Mouse (Mus musculus): ENCODE results near the gene Itch. TPM values are rescaled to one million over a fixed set of nuclear protein-coding genes. Genes with fewer than 3 reads are reported as not detected.
"Not testable (repeated sequence)": the region's sequence is repeated elsewhere in the genome, so short reads cannot be mapped to it uniquely, and the experiment has no call there.

Gene Itch
- total RNA-seq (2022) = 10 to 100 TPM; 49.5 to 73.0 (median 63.1) TPM

DNA sequence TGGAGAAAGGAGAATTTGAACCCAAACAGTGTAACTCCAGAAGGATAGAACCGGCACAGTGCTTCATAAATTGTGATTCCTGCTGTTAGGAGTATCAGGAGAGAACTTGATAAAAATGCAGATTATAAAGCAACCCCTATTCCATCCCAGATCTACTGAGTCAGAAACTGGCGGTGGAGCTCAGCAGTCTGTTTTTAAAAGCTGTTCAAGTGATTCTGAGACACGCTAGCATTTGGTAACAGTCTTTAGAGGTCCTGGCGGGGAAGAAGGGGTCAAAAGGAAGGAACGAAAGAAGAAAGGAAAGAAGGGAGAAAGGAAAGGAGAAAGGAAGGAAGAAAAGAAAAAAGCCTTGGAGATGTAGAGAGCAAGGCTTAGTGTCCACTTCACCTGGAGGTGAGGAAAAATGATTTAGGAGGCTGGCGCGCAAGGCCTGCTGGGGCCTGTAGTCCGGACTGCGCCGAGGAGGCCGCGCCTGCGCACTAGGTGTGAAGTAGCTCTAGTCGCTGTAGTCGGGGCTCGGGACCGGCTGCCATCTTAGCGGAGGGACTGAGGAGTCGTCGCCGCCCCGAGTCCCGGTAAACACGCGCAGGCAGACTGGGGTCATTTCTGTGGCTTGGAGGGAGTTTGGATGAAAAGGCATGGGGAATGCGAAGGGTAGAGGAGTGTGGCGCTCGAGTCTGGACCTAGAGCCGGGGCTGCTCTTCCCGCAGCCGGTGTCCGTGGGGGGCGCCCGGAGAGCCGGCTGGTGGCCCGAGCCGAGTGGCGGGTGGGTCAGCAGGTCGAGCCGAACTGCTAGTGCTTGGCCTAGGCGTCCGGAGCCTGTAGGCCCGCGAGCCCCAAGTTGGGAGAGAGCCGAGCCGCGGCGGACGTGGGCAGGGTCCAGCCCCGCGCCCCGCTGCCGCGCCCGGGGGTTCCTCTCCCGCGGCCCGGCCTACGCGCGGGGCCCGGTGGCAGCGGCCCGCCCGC lies at the start of gene Itch:
Gene Itch, plus strand, starts transcription at position 499 of the 966 bp plus-strand sequence.
- peak; percentile 89 to 91 for DNase-seq (ENCODE audit: low spot score in 2 of 2)

DNA sequence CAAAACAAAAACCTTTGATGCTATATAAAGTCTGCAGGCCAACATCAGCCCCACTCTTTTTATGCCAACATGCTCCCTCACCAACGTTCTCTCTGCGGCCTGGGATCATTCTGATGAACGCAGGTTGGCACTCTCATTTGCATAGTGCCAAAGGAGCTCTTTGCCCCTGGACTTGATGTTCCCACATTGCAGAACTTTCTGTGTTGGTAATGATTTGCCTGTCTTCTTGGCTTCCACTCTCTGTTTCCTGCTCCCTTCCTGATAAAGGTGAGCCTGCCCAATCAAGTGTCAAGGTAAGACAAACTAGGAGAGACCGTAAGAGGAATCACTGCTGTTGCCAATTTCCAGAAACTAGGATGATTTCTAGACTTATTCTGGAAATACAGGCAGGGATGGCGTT lies 48.8 kb upstream of the Itch start:
- no peak for DNase-seq (ENCODE audit: low spot score in 2 of 2)

DNA sequence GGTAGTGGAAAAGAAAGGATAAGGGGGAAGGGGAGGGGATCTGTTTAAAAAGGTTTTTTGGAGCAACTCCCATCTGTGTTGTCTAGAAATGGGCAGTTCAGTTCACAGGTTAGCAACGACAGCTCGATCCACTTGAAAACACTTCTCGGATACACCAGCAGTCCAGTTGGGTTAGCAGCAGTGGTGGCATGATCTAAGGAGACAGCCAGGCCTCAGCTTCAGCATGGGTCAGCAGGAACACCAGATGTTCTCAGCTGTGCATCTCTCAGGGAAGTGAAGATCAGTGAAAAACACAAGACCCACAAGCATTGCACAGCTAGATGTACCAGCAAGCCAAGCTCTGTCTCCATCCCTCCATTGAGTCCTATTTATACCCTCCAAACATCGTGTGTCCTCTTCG lies 47.0 kb upstream of the Itch start:
- no peak for DNase-seq (ENCODE audit: low spot score in 2 of 2)

DNA sequence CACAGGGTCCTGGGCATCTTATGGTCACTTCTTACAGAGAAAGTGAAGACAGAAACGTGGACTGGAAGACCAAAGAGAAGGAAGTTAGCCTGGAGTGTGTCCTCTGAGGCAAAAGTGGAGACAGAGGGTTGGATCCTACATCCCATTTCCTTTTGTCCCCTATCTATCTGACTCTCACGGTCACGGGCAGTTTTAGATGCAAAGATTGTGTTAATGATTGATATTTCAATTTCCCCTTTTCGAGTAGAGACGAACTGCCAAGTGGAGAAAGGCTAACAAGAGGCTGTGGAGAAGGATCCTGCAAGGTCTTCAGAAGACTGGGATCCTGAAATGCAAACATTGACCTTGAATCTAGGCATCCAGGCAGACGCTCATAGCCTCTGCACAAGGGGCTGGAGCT lies 45.0 kb upstream of the Itch start:
- DNase-seq (ENCODE audit: low spot score in 2 of 2) = no peak

DNA sequence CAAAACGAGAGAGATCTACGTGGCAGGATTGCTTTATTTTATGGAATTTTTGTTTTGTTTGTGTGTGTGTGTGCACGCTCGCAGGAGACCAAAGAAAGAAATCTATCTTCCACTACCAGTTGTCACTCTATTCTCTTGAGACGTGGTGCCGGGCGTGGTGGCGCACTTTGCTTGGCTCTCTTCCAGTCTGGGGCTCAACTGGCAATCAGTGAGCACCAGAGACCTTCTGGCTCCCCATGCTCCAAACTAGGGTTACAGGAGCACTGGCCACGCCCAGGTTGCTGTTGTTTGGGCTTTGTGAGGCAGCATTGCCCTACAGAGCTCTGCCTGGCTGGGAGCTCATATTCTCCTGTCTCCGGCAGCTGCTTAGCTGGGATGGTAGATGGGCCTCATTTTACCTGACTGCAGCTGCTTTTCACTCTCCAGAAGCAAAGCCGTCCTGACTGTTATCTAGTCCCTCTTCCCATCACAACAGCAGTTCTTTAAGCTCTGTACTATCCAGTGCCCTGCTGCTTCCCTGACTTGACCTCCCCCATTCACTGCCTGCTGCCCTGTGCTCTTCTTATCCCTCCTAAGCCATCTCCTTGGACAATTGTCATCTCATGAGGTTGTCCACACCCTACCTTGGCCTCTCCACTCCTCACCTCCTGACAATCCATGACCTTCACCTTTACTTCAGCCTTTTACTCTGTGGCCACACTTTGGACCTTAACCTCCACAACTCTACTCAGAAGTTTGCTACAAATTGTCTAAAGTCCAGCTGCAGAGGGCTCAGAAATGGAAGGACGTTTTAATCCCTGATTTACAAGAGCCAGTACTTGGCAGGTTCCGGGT lies 42.2 kb upstream of the Itch start:
- DNase-seq (ENCODE audit: low spot score in 2 of 2) = no peak

DNA sequence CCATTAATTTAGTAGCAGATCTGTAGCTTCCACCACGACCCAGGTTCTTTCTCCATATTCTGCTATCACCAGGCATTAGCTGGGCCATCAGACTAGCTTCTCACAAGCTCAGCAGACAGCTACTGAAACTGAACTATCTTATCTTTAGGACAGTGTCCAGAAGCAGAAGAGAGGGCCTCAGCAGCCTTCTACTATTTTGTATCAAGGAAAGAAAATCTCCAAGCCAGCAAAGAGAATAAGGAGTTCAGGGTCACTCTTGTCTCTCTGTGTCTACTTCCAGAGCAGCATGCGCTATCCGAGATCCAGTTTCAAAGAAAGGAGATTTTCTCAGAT lies 41.6 kb upstream of the Itch start:
- no peak for DNase-seq (ENCODE audit: low spot score in 2 of 2)

DNA sequence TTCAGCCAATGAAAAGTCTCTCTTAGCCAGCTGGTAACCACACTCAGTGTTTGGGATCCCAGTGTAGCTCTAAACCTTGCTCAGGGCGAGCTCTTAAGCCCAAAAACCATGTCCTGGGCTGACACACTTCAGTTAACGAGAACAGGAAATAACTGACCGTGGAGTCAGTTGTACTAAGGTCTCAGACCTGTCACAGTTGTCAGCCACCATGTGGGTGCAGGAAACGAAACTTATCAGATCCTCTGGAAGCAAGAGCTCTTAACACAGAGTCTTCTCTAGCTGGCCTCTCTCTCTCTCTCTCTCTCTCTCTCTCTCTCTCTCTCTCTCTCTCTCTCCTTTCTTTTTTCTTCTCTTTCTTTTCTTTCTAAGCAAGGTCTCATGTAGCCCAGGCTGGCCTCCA lies 39.9 kb upstream of the Itch start:
- no peak for DNase-seq (ENCODE audit: low spot score in 2 of 2)

DNA sequence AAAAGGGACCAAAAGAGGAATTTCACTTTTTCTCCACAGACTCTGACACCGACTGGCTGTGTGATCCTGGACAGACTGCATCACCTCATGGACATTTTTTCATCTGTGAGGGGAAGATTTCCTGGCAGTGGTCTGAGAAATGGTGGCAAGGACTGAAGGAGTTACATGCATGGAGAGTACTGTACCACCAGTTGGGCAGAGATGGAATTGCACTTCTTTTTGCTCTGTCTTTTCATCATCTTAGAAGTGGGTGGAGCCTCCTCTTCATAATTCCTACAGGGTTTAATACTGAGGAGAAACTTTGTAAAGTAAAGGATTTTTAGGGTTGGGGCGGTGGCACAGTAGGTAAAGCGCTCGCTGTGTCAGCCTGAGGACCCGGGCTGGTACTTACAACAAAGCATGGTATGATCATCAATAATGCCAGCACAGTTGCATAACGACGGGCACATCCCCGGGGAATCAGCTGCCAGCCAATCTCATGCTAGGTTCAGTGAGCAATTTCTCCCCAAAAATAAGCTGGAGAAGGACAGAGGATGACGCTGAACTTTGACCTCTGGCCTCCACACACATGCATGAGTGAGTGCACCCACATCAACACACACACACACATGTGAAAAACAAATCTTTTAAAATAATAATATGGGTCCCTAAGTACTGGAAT lies 34.5 kb upstream of the Itch start:
- DNase-seq (ENCODE audit: low spot score in 2 of 2) = peak in 1 of 2 experiments; percentile 15

DNA sequence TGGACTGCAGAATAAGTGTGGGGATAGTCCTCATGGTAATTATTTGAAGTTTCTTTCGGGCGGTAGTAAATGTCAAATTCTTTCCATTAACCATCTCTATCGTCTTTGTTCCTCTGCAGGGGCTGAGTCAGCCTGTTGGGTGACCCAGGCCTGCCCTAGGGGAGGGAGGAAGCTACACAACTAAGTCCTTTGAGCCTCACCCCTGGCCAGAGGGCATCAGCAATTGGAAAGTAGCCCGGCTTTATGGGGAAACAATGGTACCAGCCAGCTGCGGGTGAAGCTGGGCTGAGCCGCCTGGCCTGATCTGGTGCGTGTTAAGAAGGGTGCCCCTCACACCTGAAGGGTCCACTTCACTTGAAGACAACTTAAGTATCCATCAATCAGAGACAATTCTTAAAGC lies 33.9 kb upstream of the Itch start:
- DNase-seq (ENCODE audit: low spot score in 2 of 2) = peak; percentile 38 to 64

DNA sequence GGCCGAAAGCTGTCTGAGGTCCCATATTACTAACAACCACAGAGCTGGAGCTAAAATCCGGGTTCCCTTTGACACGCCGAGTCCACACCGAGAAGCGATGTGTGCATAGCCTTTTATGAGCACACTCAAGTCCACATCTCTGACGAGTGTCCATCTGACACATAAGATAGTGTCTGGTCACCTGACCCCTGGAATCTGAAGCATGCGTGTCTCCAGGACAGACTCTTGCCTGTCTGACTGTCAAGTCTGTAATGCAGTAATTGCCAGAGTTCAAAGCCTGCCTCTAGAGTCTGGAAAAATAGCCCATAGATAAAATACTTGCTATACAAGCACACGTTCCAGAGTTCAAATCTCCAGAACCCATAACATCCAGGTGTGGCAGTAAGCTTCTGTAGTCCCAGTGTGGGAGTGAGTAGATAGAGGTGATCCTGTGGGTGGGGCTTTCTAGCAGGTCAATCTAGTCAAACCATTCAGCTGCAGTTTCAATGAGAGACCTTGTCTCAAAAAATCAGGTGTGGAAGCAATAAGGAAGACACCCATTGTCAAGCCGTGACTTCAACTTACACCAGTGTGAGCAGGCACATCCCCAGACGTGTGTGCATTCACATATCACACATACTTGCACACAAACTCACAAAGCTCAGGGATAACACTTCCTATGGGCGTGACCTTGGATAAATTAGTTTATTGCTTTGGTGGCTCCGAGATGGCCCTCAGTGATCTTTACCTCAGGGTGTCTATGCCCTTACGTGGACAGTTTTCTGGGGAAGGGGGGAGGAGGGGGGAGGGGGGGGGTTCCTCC lies 33.1 kb upstream of the Itch start:
- DNase-seq (ENCODE audit: low spot score in 2 of 2) = no peak

DNA sequence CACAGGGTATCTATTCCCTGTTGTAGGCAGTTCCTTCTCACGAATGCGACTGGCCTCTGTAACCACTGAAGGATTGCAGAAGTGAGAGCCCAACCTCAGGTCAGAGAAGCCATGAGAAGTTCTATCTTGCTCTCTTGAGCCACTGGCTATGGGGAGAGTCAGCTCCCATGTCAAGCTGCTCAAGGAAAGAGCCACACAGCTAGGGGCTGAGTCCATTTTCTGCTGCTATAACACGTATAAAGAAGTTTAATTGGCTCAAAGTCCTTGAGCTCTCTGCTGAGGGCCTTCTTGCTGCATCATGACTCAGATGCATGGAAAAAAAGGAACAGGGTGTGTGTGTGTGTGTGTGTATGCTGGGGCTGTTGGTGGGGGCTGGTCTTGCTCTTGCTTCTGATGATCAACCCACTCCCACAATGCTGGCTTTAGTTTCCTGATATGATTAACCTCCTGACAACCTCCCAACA lies 32.5 kb upstream of the Itch start:
- DNase-seq (ENCODE audit: low spot score in 2 of 2) = no peak

DNA sequence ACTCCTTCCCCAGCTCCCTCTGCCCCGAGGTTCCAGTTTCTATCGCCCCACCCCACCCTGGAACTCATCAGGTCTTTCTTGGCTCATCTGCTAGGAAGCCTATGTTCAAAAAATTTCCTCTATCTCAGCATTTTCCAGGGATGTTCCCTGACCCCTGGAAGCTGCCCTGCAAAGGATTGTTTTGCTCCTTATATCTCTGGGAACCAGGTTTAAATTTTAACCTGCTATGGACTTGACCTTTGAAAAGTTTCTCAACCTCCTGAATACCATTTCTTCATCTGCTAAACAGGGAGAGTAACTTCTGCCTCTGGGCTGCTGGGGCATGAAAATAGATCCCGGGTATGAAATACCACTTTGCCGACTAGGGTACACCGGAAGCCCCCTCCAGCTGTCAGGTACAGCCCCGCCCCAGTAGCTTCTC lies 31.5 kb upstream of the Itch start:
- no peak for DNase-seq (ENCODE audit: low spot score in 2 of 2)

DNA sequence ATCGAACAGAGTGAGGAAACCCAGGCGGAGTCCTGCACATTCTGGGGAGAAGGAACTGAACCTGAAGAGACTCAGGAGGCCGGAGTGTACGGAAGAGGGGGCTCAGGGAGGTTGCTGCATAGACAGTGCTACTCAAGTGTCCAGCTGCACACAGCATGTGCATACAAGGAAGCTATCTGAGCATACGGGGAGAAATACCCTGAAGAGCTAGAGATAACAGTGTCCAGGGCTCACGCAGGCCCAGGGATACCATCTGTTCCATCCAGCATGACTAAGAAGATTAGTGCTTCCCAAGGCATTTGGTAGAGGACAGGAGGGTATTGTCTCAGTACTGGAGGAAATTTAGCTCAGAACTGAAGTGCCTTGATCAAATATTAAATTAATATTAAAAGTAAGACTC lies 29.7 kb upstream of the Itch start:
- no peak for DNase-seq (ENCODE audit: low spot score in 2 of 2)

DNA sequence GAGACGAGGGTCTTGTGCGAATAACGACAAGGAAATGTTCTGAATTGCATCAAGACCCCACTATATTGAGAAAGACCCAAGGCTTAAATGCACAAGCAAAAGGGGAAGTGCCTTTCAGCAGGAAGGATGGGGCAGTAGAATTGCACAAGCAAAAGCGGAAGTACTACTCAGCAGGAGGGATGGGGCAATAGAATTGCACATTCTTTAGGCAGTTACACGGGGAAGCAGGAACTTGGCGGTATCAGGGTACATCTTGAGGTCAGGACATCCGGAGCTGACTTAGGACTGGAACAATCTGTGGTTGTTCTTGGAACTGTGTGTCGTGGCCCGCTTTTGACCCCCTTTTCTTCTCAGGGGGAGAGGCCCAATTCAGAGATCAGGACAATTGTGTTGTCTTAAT lies 26.0 kb upstream of the Itch start:
- DNase-seq (ENCODE audit: low spot score in 2 of 2) = not testable (repeated sequence)

DNA sequence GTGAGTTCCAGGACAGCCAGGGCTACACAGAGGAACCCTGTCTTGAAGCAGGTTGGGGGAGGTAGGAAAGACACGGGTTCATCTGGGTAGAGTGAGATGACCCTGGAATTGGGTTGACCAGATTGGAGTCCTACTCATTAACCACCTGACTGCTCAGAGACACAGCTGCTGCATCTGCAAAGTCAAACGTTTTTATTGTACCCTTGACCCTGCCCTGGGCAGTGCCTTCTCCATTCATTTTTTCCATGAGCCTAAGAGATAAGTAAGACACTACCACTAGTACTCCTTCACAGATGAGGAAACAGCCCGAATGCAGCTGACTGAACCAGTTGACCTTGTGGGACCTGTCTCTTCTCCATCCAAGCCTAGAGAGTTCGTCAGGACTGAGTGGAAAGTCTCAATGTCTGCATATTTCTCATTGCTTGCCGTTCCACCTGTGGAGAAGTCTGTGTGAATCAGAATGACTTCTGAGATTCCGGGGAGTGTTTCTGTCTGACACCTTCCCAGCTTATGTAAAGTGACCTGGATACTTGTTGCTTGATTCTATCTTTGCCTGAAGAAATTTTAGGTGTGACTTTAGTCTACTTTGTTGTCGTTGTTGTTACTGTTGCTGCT lies 18.0 kb upstream of the Itch start:
- DNase-seq (ENCODE audit: low spot score in 2 of 2) = no peak

DNA sequence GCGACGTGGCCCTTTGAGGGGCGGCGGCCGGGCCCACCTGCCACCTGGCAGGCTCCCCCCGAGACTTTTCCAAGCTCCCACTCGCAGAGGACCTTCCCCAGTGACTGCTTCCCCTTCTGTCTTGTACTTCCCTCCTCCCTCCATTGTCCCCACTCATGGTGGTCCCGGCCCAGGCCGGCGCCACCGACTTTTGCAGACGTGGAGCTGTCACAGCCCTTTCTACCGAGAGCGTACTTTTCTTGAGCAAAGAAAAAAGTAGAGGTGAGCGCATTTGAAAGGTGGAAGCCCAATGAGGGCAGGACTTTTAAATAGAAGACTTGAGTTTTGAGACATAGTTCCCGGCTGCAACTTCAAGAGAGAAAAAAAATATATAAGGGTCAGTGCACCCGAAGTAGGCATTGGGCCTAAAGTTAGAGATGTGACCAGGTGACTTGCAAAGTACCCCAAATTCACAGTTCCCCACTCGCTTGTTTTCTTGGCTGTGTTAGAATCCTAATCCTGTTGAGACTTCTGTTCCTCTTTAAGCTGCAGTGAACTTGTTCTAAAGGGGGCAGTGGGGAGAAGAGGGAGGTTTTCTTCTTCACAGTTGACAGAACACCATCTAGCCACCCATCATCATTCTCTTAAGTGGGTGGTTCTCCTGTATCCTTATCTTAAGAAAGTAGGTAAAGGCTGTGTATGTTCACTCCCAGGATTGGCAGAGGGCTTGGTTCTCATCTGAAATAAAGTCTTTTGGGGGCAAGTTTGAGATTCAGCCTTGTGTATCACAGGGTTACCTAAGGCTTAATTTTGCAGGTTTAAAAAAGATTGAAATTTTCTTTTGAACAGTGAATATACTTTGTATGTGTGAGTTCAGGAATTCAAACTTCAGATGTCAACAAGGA lies 910 bp downstream of the Itch start:
- no peak for DNase-seq (ENCODE audit: low spot score in 2 of 2)

DNA sequence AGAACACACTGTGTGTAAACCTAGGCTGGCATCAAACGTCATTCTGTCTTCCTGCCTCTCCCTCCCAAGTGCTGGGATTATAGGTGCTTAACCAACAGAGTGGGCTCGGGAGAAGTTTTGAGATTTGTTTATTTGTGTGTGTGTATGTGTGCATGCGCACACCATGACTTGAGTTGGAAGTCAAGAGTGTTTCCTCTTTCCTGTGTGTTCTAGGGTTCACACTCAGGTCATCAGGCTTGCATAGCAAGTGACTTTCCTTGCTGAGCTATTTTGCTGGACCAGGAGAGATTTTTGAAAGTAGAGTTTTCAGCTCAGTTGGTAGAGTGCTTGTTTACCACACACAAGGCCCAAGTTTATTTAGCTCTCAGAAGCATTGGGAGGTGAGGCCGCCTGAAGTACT lies 1.8 kb downstream of the Itch start:
- no peak for DNase-seq (ENCODE audit: low spot score in 2 of 2)

DNA sequence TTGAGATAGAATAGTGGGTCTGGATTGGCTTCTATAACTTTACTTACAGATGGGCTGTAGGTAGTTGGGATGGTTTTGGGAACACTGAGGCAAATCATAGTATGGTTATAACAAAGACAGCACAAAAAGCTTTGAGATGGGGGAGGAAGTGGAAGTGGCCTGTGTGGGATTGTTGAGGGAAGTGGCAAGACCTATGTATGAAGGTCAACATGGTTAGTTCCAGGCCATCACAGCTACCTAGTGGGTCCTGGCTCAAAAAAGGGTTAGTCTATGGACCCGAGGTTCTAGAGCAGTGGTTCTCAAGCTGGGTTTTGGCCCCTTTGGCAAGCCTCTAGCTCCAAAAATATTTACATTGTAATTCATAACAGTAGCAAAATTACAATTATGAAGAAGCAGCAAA lies 2.2 kb downstream of the Itch start:
- no peak for DNase-seq (ENCODE audit: low spot score in 2 of 2)

DNA sequence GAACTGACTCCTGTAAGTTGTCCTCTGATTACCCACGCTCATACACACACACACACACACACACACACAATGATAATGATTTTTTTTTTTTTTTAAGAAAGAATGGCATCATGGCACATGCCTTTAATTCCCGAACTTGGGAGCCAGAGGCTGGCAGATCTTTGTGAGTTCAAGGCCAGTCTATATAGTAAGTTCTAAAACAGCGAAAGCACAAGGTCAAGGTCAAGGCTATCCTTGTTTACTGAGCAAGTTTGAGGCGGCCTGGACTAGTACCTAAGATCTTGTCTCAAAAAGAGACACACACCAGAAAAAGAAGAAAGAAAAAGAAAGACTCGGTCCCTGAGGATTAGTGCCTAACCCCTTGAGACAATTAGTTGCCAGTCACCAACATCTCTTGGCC lies 7.7 kb downstream of the Itch start:
- no peak for DNase-seq (ENCODE audit: low spot score in 2 of 2)

Data from layer of hippocampus, adult 8-10 months (tissue).